Mouse (Mus musculus) adrenal gland, adult 18-20 months (tissue): ENCODE measurements around the gene Numbl. TPM values are rescaled to one million over a fixed set of nuclear protein-coding genes. Genes with fewer than 3 reads are reported as not detected.
A peak's percentile ranks its signal among the peaks of the same experiment; 100 is the strongest.

Experiments used
- DNase-seq, 2 experiments: peaks; one replicate each; pipeline ENCODE4 v3.0.0; 2021 to 2022; ENCODE audit warnings: low spot score in 2 of 2
- total RNA-seq, 2 experiments: library from RNA; stranded (reverse); gene quantifications; 1 replicate in 1 of 2; 2 replicates in 1 of 2; pipeline ENCODE4 v1.2.3; 2021

Numbl gene
- total RNA-seq, 2 experiments from 2014 or later = 6.8 to 7.7 TPM

GRCm38 (mm10) chr7:27323001-27323400 lies 64.8 kb downstream of the Numbl start:
- DNase-seq = no peak

DNA sequence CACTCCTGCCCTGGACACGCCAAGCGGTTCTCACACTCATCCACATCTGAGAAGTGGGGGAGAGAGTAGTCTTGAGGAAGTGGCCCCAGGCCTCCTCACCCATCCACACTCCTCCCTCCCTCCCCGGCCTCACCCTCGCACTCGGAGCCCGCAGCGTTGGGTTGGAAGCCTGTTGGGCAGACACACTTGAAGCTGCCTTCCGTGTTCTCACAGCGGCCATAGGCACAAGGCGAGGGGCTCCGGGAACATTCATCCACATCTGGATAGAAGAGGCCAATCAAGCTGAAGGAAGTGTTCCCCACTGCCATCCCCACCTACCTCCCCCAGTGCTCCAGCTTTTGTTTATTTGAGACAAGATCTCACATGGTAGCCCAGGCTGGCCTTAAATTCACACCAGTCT lies 65.9 kb downstream of the Numbl start:
- no peak for DNase-seq

DNA sequence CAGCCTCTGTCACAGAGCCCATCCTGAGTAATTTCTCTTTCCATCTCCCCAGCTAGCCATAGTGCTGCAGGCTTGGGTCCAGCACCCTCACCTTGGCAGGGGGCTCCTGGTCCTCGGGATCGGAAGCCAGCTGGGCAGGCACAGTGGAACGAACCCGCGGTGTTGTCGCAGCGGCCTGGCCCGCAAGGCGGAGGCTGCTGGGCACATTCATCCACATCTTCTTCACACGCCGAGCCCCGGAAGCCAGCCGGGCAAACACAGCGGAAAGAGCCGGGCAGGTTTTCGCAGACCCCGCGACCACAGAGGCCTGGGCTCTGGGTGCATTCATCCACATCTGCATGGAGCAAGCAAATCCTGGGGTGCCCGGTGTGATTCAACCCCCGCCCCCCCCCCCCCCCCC lies 66.7 kb downstream of the Numbl start:
- DNase-seq = no peak

DNA sequence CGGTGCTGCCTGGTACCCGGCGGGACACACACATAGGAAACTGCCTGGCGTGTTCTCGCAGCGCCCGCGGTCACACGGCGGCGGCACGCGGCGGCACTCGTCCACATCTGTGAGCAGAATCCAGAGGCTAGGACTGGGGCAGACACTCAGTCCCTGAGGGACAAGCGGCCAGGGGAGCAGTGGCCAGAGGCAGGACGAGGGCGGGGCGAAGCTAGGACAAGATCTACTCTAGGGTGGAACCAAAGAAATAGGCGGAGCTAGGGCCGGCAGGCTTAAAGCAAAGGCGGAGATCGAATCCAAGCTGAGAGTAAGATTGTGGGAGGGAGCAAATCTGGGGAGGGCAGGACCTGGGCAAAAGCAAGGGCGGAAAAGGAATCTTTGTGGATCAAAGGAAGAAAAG lies 67.5 kb downstream of the Numbl start:
- DNase-seq = peak; percentile 54 to 70

GRCm38 (mm10) chr7:27326101-27326880 lies 68.1 kb downstream of the Numbl start:
- DNase-seq = no peak

GRCm38 (mm10) chr7:27327500-27327899 lies 69.3 kb downstream of the Numbl start:
- no peak for DNase-seq

GRCm38 (mm10) chr7:27328161-27328560 lies 69.9 kb downstream of the Numbl start:
- no peak for DNase-seq

- DNase-seq = no peak
Measured at GRCm38 (mm10) chr7:27328648-27329047, 70.4 kb downstream of the Numbl start.

DNA sequence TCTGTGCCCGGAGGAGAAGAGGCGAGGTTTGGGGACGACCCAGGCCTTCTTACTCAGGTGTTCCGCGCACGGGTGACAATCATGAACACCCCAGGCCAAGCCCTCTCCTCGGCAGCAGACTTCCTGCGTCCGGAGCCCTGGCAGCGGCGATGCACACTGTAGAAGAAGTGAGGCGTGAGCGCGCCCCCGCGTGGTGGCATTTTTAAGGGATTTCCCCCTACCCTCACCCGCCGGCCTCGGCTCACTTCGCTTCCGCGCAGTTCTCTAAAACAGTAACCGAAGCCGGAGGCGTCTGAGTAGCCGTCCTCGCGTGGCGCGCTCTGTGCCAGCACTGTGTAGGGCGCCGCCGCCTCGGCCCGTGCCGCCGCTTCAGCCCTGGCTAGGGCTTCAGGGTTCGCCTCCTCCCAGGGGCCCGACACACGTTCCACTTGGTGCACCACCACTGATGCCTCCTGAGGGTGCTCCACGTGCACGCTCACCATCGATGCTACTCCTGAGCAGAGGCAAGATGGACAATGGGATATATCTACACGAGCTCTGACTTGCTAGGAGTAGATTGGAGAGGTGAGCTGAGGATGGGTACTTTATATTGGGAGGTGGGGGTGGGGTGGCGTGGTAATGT lies 71.2 kb downstream of the Numbl start:
- peak; percentile 85 to 89 for DNase-seq

DNA sequence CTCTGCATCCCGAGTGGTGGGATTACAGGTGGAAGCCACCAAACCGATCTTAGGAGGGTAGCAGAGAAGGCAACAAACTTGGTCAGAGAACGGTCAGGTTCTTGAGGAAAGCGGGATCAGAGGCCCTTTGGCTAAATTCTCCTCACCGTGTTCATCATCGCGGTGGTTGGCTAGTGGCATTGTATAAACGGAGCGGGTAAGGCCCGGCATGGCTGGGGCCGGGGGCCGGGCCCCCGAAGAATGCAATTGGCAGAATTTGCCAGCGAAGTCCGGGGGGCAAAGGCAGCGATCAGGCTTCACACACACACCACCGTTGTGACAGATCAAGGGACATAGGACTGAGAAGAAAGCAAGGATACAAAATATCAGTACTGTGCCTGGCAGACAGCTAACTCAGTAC lies 71.7 kb downstream of the Numbl start:
- DNase-seq = no peak

- peak; percentile 86 to 87 for DNase-seq
Measured at GRCm38 (mm10) chr7:27330709-27331540, 72.7 kb downstream of the Numbl start.

GRCm38 (mm10) chr7:27331541-27331851 lies 73.3 kb downstream of the Numbl start:
- DNase-seq = no peak

Other genes starting within 250 kb of the Numbl start
- 1 to 10 TPM in 1 of 2 experiments, not detected in 1; 1.3 TPM for gene Cyp2a12, start 229.4 kb upstream of the Numbl start, total RNA-seq
- gene Cyp2f2, start 138.5 kb upstream of the Numbl start, total RNA-seq = 100 to 1,000 TPM in 1 of 2 experiments, 1 to 10 TPM in 1; 3.5 to 488 TPM
- not detected for gene Cyp2t4, start 104.7 kb upstream of the Numbl start, total RNA-seq
- 100 to 1,000 TPM in 1 of 2 experiments, 10 to 100 TPM in 1; 76.0 to 106 TPM for gene Egln2, start 91.6 kb upstream of the Numbl start, total RNA-seq
- gene Rab4b, start 79.5 kb upstream of the Numbl start, total RNA-seq = 10 to 100 TPM; 42.9 to 65.1 TPM
- gene Gm21983, start 77.3 kb upstream of the Numbl start, total RNA-seq = not detected
- gene Mia, start 77.3 kb upstream of the Numbl start, total RNA-seq = under 1 TPM in 1 of 2 experiments, not detected in 1; 0.60 TPM
- gene BC024978, start 62.7 kb upstream of the Numbl start, total RNA-seq = 10 to 100 TPM; 23.7 to 24.0 TPM
- gene Snrpa, start 62.2 kb upstream of the Numbl start, total RNA-seq = 10 to 100 TPM; 65.7 to 67.2 TPM
- 10 to 100 TPM; 14.5 to 17.9 TPM for gene Itpkc, start 29.8 kb upstream of the Numbl start, total RNA-seq
- gene Coq8b, start 25.4 kb upstream of the Numbl start, total RNA-seq = 10 to 100 TPM; 38.2 to 68.0 TPM
- gene Ltbp4, start 79.3 kb downstream of the Numbl start, total RNA-seq = 10 to 100 TPM; 88.5 to 90.6 TPM
- gene Shkbp1, start 97.6 kb downstream of the Numbl start, total RNA-seq = 10 to 100 TPM; 18.3 to 19.4 TPM
- 1 to 10 TPM in 1 of 2 experiments, not detected in 1; 1.7 TPM for gene Gm20479, start 99.0 kb downstream of the Numbl start, total RNA-seq
- gene Sptbn4, start 189.3 kb downstream of the Numbl start, total RNA-seq = 1 to 10 TPM; 2.9 to 3.1 TPM
- gene Blvrb, start 189.5 kb downstream of the Numbl start, total RNA-seq = 10 to 100 TPM; 40.1 to 56.1 TPM
- gene Sertad3, start 215.3 kb downstream of the Numbl start, total RNA-seq = 10 to 100 TPM; 10.6 to 11.5 TPM
- 10 to 100 TPM; 17.3 to 23.7 TPM for gene Sertad1, start 228.5 kb downstream of the Numbl start, total RNA-seq
- gene Prx, start 240.9 kb downstream of the Numbl start, total RNA-seq = 1 to 10 TPM; 2.6 to 3.0 TPM